Mouse (Mus musculus): ENCODE data around the gene Kcnk18.
A peak's percentile ranks its signal among the peaks of the same experiment; 100 is the strongest.

Gene Kcnk18

DNA sequence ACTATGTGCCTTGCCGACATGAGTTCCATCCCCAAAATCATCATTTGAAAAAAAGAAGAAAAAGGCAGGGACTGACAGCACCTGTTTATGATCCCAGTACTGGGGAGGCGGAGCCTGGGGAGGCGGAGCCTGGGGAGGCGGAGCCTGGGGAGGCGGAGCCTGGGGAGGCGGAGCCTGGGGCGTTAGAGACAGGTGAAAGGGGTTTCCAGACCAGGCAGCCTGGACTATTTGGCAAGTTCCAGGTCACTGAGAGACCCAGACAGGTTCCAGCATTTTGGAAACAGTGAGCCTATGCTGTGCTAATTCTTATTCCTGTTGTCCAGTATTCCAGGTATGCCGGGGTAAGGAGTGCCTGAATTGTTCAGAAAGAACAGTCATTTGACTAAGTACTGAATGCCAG is at the start of gene Kcnk18:
TSS of gene Kcnk18 (plus strand) at position 224 of the 400 bp plus-strand sequence.
- DNase-seq (ENCODE audit: low read depth, low spot score) = no peak

DNA sequence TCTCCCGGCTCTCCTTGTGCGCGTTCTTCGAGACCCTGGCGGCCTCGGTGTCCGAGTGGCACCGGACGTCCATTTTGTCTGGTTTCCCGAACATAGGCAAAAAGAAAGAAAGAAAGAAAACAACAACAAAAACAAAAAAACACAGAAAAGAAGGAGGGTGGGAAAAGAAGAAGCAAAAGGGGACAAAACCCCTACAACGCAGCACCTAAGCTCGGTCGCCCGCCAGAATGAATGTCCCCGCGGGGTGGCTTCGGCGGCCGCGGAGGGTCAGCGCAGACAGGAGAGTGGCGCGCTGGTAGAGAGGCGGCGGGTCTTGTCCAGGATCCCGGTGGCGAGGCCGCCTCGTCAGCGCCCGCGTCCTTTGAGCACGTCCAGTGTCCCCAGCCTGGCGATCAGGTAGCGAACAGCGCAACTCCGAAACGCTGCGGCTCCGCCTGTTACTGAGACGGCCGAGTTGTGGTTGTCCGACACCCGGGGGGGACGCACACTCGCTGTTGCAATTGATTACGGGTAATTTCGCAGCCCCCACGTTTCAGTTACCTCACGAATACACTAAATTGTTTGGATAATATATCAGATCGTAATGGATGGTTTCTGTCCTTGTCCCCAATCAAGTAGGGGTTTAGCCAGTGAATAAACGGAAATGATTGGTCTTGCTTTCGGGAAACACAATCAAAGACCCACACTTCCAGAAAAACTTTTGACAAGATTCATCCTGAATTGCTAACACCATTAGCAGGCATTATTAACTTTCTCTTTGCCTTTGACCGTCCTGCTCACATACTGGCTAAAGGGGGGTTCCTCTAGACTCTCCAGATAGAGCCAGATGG is 48.9 kb upstream of the Kcnk18 start, which contains the start of gene Vax1:
TSS of gene Vax1 (minus strand) at position 121 of the 830 bp plus-strand sequence.
- DNase-seq (ENCODE audit: low read depth, low spot score) = no peak

DNA sequence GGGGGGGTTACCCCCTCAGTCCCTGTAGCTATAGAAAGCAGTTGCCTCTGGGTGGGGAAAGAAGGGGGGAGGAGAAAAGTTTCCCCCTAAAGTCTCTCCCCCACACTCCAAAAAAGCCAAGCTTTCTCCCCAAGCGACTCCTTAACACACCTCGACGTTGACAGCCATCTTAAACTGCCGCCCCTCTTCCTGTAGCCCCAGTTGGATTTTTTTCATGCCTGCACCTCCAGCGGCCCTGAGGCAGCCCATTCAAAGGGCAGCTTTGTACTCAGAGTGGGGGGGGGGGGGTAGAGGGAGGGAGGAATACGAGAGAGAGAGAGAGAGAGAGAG is 48.3 kb upstream of the Kcnk18 start:
- no peak for DNase-seq (ENCODE audit: low read depth, low spot score)

DNA sequence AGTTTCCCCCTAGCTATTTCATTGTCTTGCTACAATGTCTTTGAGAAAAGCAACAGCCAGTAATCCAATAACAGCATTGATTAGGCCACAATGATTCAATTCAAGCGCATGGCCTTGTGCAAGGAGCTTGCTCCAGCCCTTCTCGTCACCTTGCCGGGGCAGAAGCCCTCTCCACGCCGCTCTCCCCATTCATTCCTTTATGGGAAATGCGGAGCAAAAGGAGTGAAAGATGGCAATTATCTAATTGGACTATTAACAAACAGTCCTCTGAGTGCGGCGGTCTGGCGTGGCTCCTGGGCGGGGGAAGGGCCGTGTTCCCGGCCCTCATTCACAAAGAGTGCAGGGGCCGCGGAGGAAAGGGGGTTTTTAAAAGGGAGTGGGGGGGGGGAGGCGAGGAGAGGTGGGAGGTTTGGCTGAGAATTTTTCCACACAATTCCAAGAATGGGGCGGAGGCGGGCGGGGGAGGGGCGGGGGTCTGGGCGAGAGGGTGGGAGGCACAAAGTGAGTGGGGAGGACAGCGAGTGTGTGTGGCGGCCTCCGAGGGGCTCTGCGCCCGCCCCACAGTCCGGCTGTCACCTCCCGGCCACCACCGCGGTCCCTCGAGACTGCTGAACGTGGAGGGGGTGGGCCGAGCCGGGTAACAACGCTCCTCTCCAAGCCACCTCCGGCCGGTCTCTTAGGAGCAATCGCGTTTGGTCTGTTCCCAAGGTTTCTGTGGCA is 47.7 kb upstream of the Kcnk18 start:
- DNase-seq (ENCODE audit: low read depth, low spot score) = no peak

DNA sequence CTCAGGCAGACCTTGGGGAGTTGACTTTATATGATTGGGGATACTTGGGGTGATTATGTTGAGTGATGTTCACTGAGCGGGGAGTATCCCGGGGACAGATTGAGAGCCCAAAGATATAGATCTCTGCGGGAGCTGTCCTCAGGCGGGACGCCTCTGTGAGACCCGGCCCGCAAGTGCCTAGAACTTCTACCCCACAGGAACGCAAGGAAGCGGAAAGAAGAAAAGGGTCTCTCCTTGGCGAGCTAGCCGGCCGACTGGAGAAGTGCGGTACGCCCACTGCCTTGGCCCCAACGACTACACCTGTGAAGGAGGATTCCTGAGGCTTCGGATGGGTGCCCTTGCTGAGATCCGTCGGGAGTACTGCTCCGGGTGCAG is 47.2 kb upstream of the Kcnk18 start:
- no peak for DNase-seq (ENCODE audit: low read depth, low spot score)

DNA sequence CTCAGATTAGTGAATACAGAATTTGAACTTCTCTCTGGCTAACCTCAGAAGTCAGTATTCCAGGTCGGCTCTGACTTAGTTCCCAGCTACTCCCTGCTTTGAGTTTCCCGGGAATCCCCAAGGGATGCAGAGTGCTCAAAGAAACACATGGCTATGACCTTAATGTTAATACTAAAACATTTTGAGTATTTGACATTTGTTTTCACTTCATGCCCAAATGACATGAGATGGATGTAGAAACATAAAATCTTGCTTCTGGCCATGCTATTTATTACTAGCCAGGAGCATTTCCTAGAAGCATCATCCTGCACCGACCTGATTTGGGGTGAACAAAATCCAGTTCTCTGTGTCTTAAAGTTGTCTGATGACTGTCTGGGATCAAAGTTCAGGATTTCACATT is 46.2 kb upstream of the Kcnk18 start:
- no peak for DNase-seq (ENCODE audit: low read depth, low spot score)

DNA sequence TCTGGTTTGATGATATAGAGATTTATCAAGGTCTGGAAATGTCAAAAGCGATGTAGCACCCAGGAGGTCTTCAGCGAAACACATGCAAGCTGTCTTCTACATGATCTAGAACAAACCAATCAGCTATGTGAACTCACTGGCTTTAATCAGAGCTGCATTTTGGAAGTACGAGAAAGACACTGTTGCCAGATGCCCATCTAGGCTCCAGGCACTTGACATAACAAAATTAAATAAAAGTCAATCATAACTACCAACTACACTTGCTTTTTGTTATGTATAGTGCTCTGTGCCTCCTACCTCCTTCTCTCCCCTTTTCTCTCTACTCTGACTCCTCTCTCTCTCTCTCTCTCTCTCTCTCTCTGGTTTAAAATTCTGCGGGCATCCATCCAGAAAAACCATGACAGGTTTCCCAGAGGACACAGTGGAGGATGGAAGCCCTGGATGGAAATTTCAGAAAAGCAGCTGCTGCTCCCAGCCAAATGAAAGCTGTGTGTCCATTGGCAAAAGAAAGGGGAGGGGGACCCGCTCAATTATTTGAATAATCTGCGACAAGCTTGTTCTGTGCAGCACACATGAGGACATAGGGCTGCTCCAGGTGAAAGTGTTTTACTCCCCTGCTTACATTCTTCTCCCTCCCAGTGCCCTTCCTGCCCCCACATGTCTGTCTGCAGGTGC is 45.5 kb upstream of the Kcnk18 start:
- DNase-seq (ENCODE audit: low read depth, low spot score) = no peak

DNA sequence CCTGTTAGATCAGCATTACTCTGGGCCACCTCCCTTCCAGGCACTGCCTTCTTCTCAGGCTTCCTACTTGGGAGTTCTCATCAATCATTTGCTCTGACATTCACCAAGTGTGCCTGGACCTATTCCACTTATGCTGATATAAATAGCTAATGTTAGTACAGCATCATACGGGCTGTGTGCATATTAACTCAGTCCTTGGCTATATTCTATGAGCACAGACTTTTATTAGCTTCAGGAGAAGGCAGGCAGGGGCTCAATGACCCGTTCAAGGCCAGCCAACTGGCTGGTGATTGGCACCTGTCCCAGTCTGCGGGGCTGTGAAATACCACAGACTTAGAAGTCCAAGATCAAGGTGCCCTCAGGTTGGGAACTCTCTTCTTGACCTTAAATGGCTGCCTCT is 35.0 kb upstream of the Kcnk18 start:
- DNase-seq (ENCODE audit: low read depth, low spot score) = no peak

DNA sequence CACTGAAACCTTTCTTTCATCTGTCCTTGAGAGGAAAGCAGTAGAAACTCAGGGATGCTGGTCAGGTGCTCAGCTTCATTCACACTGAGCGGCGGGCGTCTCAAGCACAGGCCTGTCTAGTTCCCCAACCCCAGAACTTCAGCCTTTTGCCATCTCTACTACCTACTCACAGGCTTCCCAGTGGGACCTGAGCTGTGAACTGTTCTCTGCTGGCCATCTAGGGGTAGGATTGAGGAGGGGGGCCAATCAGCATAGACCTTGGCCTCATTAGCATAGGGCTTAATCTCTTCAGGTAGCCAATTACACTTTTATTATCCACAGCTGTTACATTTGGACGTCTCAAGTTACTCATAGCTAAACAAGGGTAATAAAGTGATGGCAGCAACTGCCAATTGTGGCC is 30.0 kb upstream of the Kcnk18 start:
- DNase-seq (ENCODE audit: low read depth, low spot score) = no peak

DNA sequence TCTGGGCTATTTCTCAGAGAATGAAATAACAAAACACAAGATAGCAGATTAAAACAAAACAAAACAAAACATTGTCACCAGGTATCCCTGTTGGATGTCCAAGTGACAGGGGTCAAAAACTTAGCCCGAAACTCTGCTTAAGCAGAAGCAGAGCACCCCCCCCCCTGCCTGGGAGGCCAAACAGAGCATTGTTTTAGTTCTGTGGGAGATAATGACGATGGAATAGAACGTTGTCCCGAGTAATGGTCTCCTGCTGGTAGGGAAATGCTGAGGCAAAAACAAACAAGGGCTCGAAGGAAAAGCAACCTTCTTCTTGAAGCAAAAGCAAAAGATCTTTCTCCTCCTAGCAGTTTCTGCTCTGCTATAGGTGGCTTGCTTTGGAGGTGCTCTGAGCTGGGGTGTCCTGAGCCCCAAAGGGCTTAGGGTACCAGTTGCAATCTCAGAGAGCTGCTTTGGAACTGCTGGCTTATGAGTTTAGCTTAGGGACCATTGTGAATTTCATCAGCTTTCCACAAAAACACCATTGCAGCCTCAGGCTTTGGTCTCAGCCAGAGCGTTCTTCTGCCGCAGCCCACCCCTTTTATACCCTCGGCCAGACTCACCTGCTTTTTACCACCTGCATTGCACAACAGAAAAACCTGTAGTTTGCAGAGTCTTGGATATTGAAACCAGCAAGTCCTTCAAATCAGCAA is 28.4 kb upstream of the Kcnk18 start:
- no peak for DNase-seq (ENCODE audit: low read depth, low spot score)

DNA sequence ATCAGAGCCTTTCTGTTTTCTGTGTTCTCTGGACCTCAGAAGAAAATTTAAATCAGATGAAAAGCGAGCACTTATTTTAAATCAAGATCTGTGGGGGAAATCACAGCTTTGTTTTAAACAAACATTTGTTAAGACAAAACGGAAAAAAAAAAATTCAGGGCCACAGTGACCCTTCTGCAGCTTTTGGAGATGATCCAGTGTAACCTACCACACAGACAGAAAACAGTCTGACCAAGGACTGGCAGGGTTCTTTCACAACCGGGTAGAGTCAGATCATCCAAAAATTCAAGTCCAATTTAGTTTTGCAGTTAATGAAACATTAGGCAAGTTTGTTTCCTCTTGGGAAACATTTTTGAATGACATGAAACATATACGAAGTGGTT is 27.9 kb upstream of the Kcnk18 start:
- DNase-seq (ENCODE audit: low read depth, low spot score) = no peak

DNA sequence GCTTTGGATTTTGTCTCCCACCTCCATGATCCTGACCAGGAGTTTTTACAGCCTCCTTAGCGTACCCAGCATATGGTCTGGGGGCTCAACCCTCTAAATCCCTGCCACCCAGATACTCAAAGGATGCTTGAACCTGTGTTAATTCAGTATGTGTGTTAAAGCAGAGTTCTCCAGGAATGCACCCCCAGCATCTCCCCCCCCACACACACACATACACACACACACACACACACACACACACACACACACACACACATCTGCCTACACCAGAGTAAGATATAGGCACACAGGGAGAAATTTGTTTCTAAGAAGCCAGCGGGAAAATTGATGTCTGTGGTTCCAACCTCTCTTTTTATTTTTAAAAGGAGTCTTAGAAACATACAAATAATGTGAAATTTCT is 26.5 kb upstream of the Kcnk18 start:
- DNase-seq (ENCODE audit: low read depth, low spot score) = no peak

DNA sequence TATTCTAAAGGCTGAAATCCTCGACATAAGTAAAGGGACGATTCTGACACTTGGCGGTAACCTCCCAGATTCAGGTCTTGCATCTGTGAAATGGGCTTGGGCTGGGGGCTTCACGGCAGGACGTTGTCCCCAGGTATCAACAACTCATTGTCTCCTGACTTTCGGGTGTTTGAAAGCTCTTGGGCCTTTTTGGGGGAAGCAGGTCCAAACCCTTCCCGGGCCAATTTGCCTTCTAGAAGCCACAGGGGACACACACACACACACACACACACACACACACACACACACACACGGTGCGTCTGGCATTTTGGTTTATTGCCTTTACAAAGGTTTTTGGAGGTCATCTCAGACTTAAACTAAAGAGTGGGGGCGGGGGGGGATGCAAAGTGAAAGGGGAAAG is 25.6 kb upstream of the Kcnk18 start:
- DNase-seq (ENCODE audit: low read depth, low spot score) = no peak

DNA sequence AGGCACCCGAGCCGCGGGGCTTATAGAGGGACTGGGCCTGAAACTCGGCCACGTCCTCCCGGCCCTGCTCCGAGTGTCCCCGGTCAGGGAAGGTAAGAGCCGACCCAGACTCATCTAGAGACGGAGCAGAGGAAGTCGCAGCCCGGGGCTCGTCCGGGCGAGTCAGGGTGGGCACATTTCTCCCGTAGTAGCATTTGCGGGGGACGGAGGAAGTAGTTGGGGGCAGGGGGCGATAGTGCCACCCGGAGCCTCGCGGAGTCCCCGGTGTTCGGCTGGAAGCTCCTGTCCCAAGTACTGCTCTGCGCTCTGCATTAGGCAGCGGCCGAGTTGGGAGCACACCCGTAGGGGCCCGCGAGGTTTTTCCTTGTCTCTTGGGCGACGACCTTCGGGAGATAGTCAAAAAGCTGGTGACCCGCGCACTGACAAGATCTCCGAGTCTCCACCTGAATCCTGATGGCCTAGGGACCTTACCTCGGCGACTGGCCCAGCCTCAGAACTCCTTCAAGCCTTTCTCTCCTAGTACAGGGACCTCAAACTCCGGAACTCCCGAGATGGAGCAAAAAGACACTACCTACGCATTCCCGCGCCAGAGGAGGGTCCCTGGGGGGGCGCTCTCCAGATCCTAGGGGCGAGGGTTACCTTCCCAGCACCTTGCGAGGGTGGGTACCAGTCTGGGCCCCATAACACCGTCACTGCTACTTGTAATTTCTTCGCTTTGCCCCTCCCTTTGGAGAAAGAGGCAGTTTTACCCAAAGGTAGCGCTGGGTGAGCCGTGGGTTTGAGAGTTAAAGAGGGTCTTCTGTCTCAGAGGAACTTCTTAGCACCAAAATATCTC is 24.8 kb upstream of the Kcnk18 start:
- no peak for DNase-seq (ENCODE audit: low read depth, low spot score)

DNA sequence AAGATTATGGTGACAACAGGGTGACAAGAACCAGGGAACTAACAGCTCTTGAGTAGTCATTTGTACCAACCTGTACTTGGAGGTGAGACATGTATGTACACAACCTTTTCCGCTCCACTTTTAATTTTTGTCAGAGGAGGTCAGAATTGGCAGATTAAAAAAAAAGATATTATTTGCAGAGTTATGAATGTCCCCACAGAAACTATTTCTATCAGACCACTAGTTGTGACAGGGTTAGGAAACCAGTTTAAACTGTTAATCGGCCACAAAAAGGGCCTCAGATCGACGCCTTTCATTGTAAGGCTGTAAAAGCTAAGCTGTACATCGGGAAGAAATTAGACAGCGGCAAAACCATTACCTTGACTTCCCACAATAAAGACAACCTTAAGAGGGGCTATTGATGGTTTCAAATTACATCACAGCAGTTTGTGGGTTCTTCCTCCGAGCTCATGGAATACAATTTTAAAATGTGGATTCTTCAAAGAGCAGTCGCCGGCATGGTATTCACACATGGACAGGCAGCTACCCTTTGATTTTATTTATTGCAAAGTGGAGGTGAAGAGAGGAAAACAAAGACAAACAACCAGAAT is 23.7 kb upstream of the Kcnk18 start:
- DNase-seq (ENCODE audit: low read depth, low spot score) = no peak

DNA sequence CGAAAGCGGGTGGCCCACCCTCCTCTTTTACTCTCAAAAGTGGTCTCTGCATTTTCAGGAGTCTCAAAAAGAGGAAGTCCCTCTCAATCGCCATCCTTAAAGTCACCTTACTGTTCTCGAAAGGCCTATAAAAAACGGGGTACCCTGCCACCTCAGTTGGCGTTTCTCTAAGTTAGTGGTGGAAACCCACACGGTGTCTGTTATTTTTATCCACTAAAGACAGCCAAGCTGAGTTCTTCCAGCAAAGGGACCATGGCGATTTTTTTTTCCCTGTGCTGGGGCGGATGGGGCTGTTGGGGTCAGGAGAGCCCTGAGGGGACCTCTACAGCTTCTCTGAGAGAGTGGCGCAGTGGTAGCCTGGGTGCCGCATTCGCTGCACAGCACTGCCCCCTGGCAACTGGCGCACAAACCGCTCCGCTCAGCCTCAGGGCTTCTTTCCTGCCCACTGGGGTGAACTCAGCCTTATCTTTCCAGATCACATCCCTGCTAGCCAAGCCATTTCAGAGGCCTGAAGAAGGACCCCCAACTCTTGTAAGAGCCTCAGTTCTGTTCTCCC is 22.8 kb upstream of the Kcnk18 start:
- no peak for DNase-seq (ENCODE audit: low read depth, low spot score)

DNA sequence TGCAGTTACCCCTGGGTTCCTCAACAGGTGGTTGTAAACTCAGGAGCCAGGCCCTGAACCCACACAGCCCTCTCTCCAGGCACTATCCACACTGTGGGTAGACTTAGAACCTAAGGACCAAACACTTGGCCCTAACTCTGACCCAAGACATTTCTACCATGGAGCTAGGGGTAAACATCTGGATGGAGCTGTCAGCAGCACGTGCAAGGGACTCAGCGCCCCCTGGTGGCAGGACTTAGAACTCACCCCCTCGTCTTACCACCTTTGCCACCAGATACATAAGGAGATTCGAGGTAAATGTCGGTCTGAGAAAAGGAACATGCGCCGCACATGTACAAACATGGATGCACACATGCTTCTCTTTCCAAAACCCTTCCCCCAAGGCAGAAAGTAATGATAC is 20.9 kb upstream of the Kcnk18 start:
- DNase-seq (ENCODE audit: low read depth, low spot score) = peak; percentile 55

DNA sequence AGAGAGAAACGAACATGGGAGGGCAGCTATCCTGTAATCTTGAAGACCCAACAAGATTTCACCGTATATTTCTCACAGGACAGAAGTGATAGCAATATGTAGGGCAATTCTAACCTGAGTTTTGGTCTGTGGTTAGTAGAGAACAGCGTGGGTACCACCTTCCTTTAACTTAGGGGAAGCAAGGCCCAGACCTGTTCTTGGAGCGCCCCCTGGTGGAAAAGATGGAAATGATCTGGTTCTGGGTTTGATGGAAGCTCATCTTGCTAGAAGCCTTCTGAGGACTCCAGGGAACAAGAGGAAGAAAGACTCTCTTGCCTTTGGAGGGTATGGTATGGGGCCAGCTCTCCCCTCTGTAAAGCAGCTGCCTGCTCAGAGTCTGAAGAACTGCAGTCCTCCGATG is 10.5 kb upstream of the Kcnk18 start:
- peak; percentile 40 for DNase-seq (ENCODE audit: low read depth, low spot score)

DNA sequence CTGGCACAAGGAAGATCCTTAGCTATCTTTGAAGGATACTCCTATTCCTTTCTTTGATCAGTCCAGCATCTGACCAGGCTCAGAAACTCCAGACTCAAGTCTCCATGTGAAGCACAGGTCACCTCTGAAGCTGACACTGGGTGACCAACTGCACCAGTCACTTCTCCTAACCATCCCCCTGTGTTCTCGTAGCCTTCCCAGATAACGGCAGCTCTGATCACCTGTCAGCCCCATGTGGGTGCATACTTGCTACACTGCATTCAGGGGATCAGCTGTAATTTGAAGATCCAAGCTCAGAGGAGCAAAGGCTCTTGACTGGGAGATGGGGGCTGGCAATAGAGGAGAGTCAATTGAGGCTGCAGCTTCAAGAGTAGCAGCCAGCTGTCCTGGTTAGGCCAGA is 10.0 kb upstream of the Kcnk18 start:
- DNase-seq (ENCODE audit: low read depth, low spot score) = no peak

DNA sequence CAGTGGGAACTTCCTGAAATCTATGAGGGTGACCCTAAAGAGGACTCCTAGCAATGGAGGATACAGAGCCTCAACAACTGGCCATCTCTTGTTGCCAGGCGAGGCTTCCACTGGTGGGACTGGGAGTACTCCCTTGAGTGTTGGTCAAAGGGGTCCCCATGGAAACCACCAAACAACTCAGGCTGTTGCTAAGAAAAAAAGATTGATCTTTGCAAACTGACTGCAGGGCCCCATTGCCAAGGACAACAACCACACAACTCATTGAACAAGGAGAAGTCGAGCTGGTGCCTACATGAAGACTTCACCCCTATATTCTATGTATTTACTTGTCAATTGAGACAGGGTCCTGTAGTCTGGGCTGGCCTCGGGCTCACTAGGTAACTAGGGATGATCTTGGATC is 2.1 kb upstream of the Kcnk18 start:
- DNase-seq (ENCODE audit: low read depth, low spot score) = no peak

DNA sequence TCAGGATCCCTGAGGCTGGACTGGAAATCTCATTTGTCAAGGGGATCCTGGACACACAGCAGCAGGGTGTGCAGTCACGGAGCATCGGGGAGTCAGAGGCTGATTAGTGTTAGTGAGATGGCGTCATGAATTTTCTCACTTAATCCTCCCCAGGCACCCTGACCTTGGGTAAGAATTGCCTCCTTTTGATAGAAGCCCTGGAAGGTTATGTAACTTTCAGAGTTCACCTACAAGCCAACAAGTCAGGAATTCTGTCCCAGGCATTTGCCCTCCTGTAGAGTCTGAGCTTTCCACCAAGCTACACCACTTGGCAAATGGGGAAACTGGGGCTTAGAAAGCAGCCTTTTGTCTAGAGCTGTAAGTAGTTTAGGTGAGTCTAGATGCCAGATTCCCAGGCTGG is 2.1 kb downstream of the Kcnk18 start:
- no peak for DNase-seq (ENCODE audit: low read depth, low spot score)
